Mouse (Mus musculus): ENCODE data around the gene Slc22a4. TPM values are rescaled to one million over a fixed set of nuclear protein-coding genes. Genes with fewer than 3 reads are reported as not detected.

Gene Slc22a4
- polyA plus RNA-seq (2012; rRNA removed; ENCODE audit: low replicate concordance) = 15.4 and 46.3 TPM in 2 replicates

DNA sequence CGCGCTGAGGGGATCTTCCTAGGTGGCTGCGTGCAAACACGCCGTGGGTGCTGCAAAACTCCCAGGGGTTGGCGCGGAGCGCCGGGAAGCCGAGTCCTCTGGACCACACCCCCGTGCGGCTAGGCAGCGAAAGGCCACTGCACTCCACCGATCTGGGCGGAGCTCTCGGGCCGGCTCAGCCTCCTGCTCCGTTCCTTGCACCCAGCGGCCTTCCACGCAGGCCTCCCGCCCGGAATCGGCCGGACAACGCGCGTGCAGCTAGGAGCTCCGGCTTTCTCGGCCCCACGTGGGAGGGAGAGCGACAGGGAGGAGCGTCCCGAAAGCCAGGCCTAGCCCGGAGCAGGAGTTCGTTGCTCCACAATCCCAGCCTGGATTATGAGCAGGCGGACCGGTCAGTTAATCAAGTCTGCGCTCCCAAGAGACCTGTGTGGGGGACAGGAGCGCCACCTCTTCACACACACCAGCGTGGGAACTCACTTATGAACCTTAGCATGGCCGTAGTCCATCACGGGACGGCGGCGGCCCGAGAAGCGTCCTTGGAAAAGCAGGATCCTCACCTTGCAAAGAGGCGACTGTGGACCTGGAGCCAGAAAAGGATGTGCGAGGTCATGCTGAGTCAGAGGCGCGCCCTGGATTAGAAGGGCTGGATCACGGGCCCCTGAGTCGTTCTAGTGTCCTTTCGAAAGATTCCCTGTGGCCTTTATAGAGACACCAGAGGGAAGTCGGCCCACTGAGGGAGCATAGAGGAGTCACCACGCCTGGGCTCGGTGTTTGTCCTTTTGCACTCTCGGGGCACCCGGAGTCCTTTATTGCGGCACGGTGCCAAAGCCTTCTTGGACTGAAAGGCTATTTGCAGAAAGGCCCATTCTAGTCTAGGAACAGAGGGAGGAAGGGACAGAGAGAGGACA, at the start of gene Slc22a4:
Slc22a4 (minus strand) TSS at position 47 of the 908 bp plus-strand sequence.

DNA sequence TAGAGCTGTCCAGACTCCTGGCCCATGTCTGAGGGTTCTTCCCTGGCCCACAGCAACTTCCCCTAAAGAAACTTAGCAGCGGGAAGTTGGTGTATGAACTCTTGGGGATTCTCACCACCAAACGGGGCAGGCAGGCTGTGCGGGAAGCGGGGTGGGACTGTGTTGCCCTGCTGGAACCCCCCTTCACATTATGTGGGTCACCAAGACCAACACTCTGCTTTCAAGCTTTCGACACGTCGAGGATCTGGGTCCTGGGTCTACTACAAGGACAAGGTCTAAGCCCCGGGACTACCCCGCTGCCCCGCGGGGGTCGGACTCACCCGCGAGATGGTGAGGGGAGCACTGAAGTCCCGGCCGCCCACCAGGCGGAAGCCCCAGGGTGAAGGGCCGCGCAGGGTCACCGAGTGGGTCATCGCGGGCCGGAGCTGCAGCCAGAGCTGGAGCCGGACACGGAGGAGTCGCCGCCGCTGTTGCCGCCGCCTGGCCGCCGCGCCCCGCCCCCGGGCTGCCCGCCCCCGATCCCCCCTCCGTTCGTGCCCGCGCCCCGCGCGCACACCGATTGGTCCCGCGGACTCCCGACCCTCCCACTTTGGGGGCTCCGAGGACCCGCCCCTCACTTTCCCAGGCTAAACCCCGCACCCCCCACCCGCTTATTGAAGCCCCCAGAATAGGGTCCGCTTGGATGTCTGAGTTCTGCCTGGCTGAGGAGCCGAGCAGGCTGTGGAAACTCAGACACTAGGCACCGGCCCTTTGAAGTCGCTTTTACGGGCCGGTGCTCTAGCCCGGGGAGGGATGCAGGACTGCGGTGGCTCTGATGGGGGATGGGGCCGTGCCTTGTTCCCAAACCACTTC, 40.9 kb upstream of the Slc22a4 start, which contains the start of gene Pdlim4:
Pdlim4 (minus strand) TSS at position 495 of the 852 bp plus-strand sequence.

DNA sequence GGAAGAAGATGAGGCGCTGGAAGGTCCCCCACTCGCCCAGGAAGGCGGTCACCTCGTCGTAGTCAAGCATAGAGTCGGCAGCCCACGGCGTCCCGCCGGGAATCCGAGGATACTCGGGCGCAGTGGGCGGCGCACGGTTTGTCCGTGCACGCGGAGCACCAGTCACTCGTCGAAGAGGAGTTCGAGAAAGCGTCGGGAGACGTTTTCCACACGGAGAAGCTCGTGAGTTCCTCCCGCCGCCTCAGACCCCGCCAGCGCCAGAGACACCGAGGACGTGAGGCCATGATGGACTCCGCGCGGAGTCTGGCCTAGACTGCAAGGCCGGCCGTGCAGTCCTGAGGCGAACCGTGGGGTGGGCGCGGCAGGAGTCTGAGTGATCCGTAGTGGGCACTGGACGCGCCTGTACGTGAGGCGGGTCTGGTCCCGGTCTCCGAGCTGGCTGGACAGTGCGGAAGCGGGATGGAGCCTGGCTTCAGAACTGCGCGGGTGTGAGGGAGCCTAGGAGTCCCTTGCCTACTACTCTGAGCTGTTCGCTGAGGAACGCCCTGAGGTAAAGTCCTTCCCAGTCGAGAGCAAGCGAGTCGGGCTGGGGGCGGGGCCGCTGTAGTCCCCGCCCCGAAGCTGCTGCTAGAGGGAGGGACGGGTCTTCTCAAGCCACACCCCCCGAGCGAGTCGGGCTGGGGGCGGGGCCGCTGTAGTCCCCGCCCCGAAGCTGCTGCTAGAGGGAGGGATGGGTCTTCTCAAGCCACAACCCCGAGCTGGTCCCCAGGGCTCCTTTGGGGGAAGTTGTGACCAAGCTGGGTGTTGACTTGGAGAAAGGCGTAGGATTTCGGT, 47.9 kb downstream of the Slc22a4 start, which contains the start of gene Slc22a21:
Slc22a21 (minus strand) TSS at position 545 of the 834 bp plus-strand sequence.

Other genes starting within 250 kb of the Slc22a4 start
- 10.8 and 17.1 TPM in 2 replicates for gene Gm12216, start 168.8 kb downstream of the Slc22a4 start, polyA plus RNA-seq (2012; rRNA removed; ENCODE audit: low replicate concordance)
- 26.6 and 26.9 TPM in 2 replicates for gene Slc22a5, start 136.4 kb downstream of the Slc22a4 start, polyA plus RNA-seq (2012; rRNA removed; ENCODE audit: low replicate concordance)
- 3.2 and 9.1 TPM in 2 replicates for gene Slc22a21, start 47.8 kb downstream of the Slc22a4 start, polyA plus RNA-seq (2012; rRNA removed; ENCODE audit: low replicate concordance)
- gene Pdlim4, start 40.9 kb upstream of the Slc22a4 start, polyA plus RNA-seq (2012; rRNA removed; ENCODE audit: low replicate concordance) = 52.5 and 268 TPM in 2 replicates
- gene P4ha2, start 72.0 kb upstream of the Slc22a4 start, polyA plus RNA-seq (2012; rRNA removed; ENCODE audit: low replicate concordance) = 26.3 and 47.4 TPM in 2 replicates
- gene Csf2, start 221.6 kb upstream of the Slc22a4 start, polyA plus RNA-seq (2012; rRNA removed; ENCODE audit: low replicate concordance) = not detected in 2 replicates
- not detected in 2 replicates for gene Il3, start 239.2 kb upstream of the Slc22a4 start, polyA plus RNA-seq (2012; rRNA removed; ENCODE audit: low replicate concordance)